Comparison of ENCODE assay signal across 8 mouse cellular contexts in the genomic region with DNA sequence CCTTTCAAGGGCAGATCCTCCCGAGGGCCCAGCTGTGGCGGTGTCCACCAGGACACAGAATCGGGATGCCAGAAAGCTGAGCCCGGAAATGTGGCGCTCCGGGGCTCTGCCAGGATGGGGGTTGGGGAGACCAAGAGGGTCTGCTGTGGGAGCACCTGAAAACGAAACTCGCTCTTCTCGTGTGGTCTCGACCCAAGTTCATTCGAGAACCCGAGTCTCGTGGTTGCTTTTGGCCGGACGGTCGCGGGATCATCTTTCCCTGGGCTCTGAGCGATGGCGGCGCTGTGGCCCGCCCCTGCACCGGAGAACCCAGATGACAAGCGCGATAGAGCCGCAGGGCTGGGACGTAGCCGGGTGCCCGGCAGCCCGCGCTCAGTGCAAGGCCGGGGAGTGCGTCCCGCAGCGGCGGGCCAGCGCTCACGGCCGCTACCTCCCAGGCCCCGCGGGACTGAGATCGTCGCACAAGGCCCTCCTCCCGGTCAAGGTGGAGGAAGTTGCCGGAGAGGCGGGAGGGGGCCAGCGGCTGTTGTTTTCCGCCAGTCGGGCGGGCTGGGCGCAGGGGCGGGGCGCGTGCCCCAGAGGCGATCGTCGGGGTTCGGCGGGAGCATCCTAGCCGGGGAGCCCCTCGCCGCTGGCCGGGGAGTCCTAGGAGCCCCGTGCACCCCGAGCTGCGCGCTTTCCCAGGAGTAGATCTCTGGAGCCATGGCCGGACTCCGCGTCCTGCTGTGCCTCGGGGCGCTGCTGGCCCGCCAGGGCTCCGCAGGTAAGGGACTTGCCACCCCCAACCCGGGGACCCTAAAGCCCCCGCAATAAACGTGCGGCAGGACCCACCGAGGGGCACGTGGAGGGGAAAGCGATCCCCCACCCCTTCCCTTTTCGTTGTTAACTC. TPM values are rescaled to one million over a fixed set of nuclear protein-coding genes. Genes with fewer than 3 reads are reported as not detected.
DNase-seq lines count a peak whose midpoint lies in the region; ATAC-seq and TF ChIP-seq lines count a peak whose summit lies in the region.

A gene (plus strand): TSS at position 343 of the 889 bp plus-strand sequence.

- 0 out of 2 replicates have a peak within 1 kb of the TSS, but pooled peaks have one; percentile 3 for H3K27ac ChIP-seq in ES-E14 (ENCODE audit: insufficient read depth, low read depth, low read length, poor library complexity, severe bottlenecking)
- H3K27ac ChIP-seq in forebrain, embryonic 15.5 days (replicated peaks): no peak within 1 kb of the TSS
- peak within 1 kb of the TSS; percentile 74 for H3K27ac ChIP-seq in layer of hippocampus, adult 2 months
- H3K27ac ChIP-seq in lung, postnatal 0 days (ENCODE audit: low read length): peak within 1 kb of the TSS; percentile 92

- peak within 1 kb of the TSS; percentile 100 for H3K4me2 ChIP-seq in forebrain, embryonic 15.5 days (replicated peaks)
- peak within 1 kb of the TSS; percentile 90 for H3K4me2 ChIP-seq in lung, postnatal 0 days (replicated peaks; ENCODE audit: low read depth, low read length)

- H3K27me3 ChIP-seq in forebrain, embryonic 15.5 days: peaks cover 5% of the 10 kb centered on the region; the same call in 1 of the 2 replicates
- no peaks in the 10 kb centered on the region for H3K27me3 ChIP-seq in lung, postnatal 0 days (replicated peaks; ENCODE audit: insufficient read depth, low read length)

- no peaks in the 10 kb centered on the region for H3K9me3 ChIP-seq in ES-E14 (ENCODE audit: control insufficient read depth, insufficient read depth, low read depth, low read length)
- no peaks in the 10 kb centered on the region for H3K9me3 ChIP-seq in forebrain, embryonic 15.5 days
- H3K9me3 ChIP-seq in lung, postnatal 0 days (ENCODE audit: low read length): no peaks in the 10 kb centered on the region

- no peak for TF ChIP-seq EP300 in lung, postnatal 0 days (IDR thresholded peaks at IDR 0.05)

- H3K9ac ChIP-seq in ES-E14 (ENCODE audit: insufficient read depth, low read depth, low read length, poor library complexity, severe bottlenecking): peak within 1 kb of the TSS; percentile 77
- H3K9ac ChIP-seq in forebrain, embryonic 15.5 days (replicated peaks): peak within 1 kb of the TSS; percentile 66
- peak within 1 kb of the TSS; percentile 88 for H3K9ac ChIP-seq in lung, postnatal 0 days (replicated peaks; ENCODE audit: low read depth)

- in situ Hi-C loops in ES-E14 (cut with MboI; ENCODE audit: low sequenced_read_pairs in 2 of 2, unreplicated experiment in 2 of 2): no loop called here

- ATAC-seq in forebrain, embryonic 15.5 days (replicated peaks): peak; percentile 81
- peak; percentile 87 for ATAC-seq in lung, postnatal 0 days

- WGBS in forebrain, embryonic 15.5 days: under 1% methylated on average over 79 of the region's 81 CpGs
- WGBS in lung, postnatal 0 days: 0% methylated on average over 68 of the region's 81 CpGs

- H3K4me3 ChIP-seq in ES-E14 (ENCODE audit: insufficient read depth in 1 of 2, low read depth in 1 of 2, low read length in 2 of 2, poor library complexity in 1 of 2, severe bottlenecking in 1 of 2): peak within 1 kb of the TSS; percentile 79 to 95
- H3K4me3 ChIP-seq in forebrain, embryonic 15.5 days: peak within 1 kb of the TSS; percentile 56
- H3K4me3 ChIP-seq in layer of hippocampus, adult 2 months: peak within 1 kb of the TSS; percentile 84
- H3K4me3 ChIP-seq in lung, postnatal 0 days (ENCODE audit: low read depth, low read length): peak within 1 kb of the TSS; percentile 85

- no peak for DNase-seq in ES-E14 (ENCODE audit: low read depth, low spot score)
- DNase-seq in cerebellum, adult 11-12 months: peak; percentile 45
- DNase-seq in heart, postnatal 4 days: peak; percentile 75
- peak; percentile 12 to 21 for DNase-seq in layer of hippocampus, adult 2 months (ENCODE audit: low spot score in 2 of 2)
- DNase-seq in lung, postnatal 0 days (ENCODE audit: low spot score): peak; percentile 88
- DNase-seq in ovary, adult 18-20 months (ENCODE audit: low spot score): peak; percentile 59
- DNase-seq in thymus, postnatal 25 days: peak; percentile 29

- TF ChIP-seq CTCF in layer of hippocampus, adult 2 months (conservative IDR thresholded peaks at IDR 0.05): peak; percentile 30; the same call in 1 of the 2 replicates
- peak; percentile 39 for TF ChIP-seq CTCF in lung, postnatal 0 days (IDR thresholded peaks at IDR 0.05)

- no peaks in the 10 kb centered on the region for H3K36me3 ChIP-seq in ES-E14 (ENCODE audit: control insufficient read depth, insufficient read depth, low read length, poor library complexity, severe bottlenecking)
- H3K36me3 ChIP-seq in forebrain, embryonic 15.5 days: no peaks in the 10 kb centered on the region
- H3K36me3 ChIP-seq in lung, postnatal 0 days (ENCODE audit: insufficient read depth, low read length): no peaks in the 10 kb centered on the region

- H3K4me1 ChIP-seq in ES-E14 (ENCODE audit: control insufficient read depth in 2 of 2, insufficient read depth in 2 of 2, low read length in 2 of 2, poor library complexity in 1 of 2): peaks cover 3 to 18% of the 10 kb centered on the region in 2 experiments; a peak in 2 of 4 replicates
- peaks cover 26% of the 10 kb centered on the region for H3K4me1 ChIP-seq in forebrain, embryonic 15.5 days
- H3K4me1 ChIP-seq in lung, postnatal 0 days (ENCODE audit: insufficient read depth, low read depth, low read length): peaks cover 7% of the 10 kb centered on the region; the same call in 1 of the 2 replicates

TF ChIP-seq in ES-E14, 5 proteins besides CTCF, POLR2A, EP300 and RAD21:
- TF ChIP-seq ZC3H11A (IDR thresholded peaks at IDR 0.05; ENCODE audit: borderline replicate concordance, low read depth, low read length): no peak
- TF ChIP-seq MAFK (IDR thresholded peaks at IDR 0.05; ENCODE audit: insufficient read depth, low read depth, low read length): no peak
TF ChIP-seq in ES-E14: peak in this region for 0.

RNA-seq across cellular contexts. Expression of the gene that starts here (rescaled TPM):
- total RNA-seq in ES-E14 (2012; rRNA removed): 11.7 and 25.7 TPM in 2 replicates
- polyA plus RNA-seq in forebrain, embryonic 15.5 days (2015; fragmentation: Nextera tagmentation; extraction: Ambion mirVana): 1.4 and 1.7 TPM in 2 replicates
- 10 to 100 TPM; 12.3 to 18.6 TPM for total RNA-seq in heart, postnatal 4 days (2021)
- 1 to 10 TPM; 1.5 to 2.1 TPM for total RNA-seq in layer of hippocampus, adult 2 months (2021)
- polyA plus RNA-seq in lung, postnatal 0 days (2015; fragmentation: Nextera tagmentation; extraction: Ambion mirVana): 19.7 and 23.7 TPM in 2 replicates
